Mouse (Mus musculus) liver, embryonic 16.5 days (tissue): ENCODE measurements at regions not wholly inside any gene's neighbourhood (a gene's known extent, or its start where the extent isn't known, plus 50 kb on each side); places are given as distances from the start of the nearest gene placed in this dataset.

ENCODE experiments used
- ATAC-seq: fragments of 200-750 bp; cut with Nextera tagmentation; 2 replicates; pipeline ENCODE4 v1.8.0; 2017; ENCODE audit warnings: low read depth, mild to moderate bottlenecking, moderate number of reproducible peaks, moderate library complexity
- H3K27ac ChIP-seq: fragments of 300-500 bp; sonication (generic); 2 replicates; pipeline ENCODE4 v1.5.1; 2014; ENCODE audit warnings: mild to moderate bottlenecking, low read length
- H3K27me3 ChIP-seq: fragments of 300-500 bp; sonication (generic); 2 replicates; pipeline ENCODE4 v1.6.1; 2014; ENCODE audit warnings: low read depth, low read length, mixed read lengths; ENCODE audit not compliant: control insufficient read depth, insufficient read depth
- H3K36me3 ChIP-seq: fragments of 300-500 bp; sonication (generic); 2 replicates; pipeline ENCODE4 v1.6.1; 2014; ENCODE audit warnings: mild to moderate bottlenecking; ENCODE audit not compliant: control insufficient read depth, insufficient read depth
- H3K4me1 ChIP-seq: fragments of 300-500 bp; sonication (generic); 2 replicates; pipeline ENCODE4 v1.6.1; 2014; ENCODE audit warnings: low read depth, low read length, mixed read lengths; ENCODE audit not compliant: control insufficient read depth
- H3K4me2 ChIP-seq: fragments of 300-500 bp; sonication (generic); 2 replicates; pipeline ENCODE4 v1.6.1; 2014; ENCODE audit warnings: low read depth, low read length, mixed read lengths
- H3K4me3 ChIP-seq: fragments of 300-500 bp; sonication (generic); 2 replicates; pipeline ENCODE4 v1.5.1; 2014; ENCODE audit warnings: low read depth, mild to moderate bottlenecking, low read length
- H3K9ac ChIP-seq: fragments of 300-500 bp; sonication (generic); 2 replicates; pipeline ENCODE4 v1.6.1; 2014; ENCODE audit warnings: low read depth, low read length
- H3K9me3 ChIP-seq: fragments of 300-500 bp; sonication (generic); replicated peaks from 2 replicates; pipeline ENCODE4 v1.6.1; 2016; ENCODE audit warnings: low read length; ENCODE audit not compliant: control insufficient read depth
- WGBS: fragments of 180-500 bp; shearing (Covaris S2); extraction: QIAGEN DNeasy Blood & Tissue Kit; methylation state at CpG from one replicate; pipeline ENCODE4 v1.1.7; 2014; ENCODE audit not compliant: insufficient replicate concordance; 5-methylcytosine and 5-hydroxymethylcytosine counted together

DNA sequence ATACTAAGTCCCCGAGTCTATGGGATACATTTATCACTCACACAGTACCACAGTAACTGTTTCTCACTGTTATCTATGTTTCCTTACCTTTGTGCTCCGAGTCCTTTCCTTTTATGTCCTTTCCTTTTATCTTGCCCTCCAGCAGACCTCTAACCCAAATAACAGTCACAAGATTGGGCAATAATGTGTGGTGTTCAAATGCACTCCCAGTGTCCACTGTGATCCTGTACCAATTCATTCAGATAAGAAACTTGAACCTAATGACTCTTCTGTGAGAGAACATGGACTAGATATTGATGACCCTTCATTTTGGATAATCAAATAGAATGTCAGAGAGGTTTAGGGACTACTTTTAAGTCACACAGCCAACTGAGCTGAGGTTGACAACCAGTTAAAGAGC, 541.2 kb downstream of the Ebf1 start:
- no peaks in the 10 kb centered on the region for H3K36me3 ChIP-seq
- no peak overlapping the region for H3K4me2 ChIP-seq
- no peak overlapping the region for H3K9ac ChIP-seq
- no peak overlapping the region for H3K27ac ChIP-seq
- no peaks in the 10 kb centered on the region for H3K9me3 ChIP-seq
- ATAC-seq = no peak
- no peaks in the 10 kb centered on the region for H3K27me3 ChIP-seq
- no peaks in the 10 kb centered on the region for H3K4me1 ChIP-seq
- no peak overlapping the region for H3K4me3 ChIP-seq
- WGBS = 16% methylated on average over 2 of the region's 2 CpGs

DNA sequence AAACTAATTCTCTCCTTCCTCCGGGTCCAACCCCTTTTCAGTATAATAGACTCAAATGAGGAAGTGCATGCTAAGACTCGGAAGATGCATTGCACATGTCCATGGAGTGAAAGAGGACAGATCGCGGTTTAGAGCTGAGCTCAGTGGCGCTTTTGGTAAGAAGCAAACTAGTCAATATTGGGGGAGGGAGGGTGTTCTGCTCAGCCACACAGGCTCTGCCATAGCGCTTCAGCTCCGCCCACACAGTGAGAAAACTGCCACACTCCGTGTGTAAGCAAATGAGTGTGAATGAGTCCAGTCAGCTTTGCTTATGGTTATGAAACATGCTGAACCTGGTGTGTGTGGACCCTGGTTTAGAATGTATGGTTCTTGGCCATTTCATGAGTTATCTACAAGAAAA, 543.8 kb downstream of the Ebf1 start:
- Histone ChIP-seq H3K9me3 (no peaks in the 10 kb centered on the region), H3K4me3 (no peak overlapping the region), H3K4me2 (no peak overlapping the region), H3K4me1 (no peaks in the 10 kb centered on the region), H3K27ac (no peak overlapping the region), H3K36me3 (no peaks in the 10 kb centered on the region), H3K9ac (no peak overlapping the region), H3K27me3 (no peaks in the 10 kb centered on the region)
- ATAC-seq = no peak
- WGBS = 52% methylated on average over 8 of the region's 8 CpGs

DNA sequence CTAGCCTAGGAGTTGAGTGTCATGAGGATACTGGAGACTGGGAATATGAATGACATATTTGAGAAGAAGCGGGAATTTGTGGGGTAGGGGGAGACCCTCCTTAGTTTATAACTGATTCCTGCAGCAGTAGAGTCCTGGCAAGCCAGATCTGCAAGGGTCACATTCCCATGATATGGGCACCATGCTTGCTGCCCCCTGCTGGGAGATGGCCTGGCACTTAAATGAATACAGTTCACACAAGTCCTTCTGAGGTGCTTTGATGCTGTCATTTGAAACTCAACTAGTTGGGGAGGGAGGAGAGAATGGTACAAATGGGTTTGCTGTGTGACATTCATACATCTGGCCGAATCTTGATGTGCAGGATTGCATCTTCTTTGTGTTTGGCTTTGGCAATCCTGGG, 556.4 kb downstream of the Ebf1 start:
- no peaks in the 10 kb centered on the region for H3K9me3 ChIP-seq
- H3K4me2 ChIP-seq = no peak overlapping the region
- no peaks in the 10 kb centered on the region for H3K36me3 ChIP-seq
- H3K27ac ChIP-seq = no peak overlapping the region
- WGBS = 40% methylated on average over 2 of the region's 2 CpGs
- ATAC-seq = no peak
- no peaks in the 10 kb centered on the region for H3K27me3 ChIP-seq
- no peak overlapping the region for H3K4me3 ChIP-seq
- no peak overlapping the region for H3K9ac ChIP-seq
- no peaks in the 10 kb centered on the region for H3K4me1 ChIP-seq

DNA sequence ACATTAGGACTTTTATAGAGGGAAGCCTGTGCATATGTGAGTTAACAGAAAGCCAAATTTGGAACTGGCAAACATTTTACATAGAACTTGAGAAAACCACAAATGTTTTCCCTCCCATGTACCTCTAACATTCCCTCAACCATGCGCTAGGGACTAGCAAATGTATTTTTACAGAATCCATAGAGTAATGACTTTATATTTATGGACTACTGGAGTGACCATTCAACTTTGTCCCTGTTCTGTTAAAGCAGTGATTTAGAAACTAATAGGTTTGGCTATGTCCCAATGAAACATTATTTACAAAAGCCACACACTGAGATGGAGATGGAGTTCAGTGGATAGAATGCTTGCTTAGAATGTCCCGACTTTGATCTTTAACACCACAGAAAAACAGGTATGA, 557.0 kb downstream of the Ebf1 start:
- no peak overlapping the region for H3K27ac ChIP-seq
- no peak overlapping the region for H3K4me2 ChIP-seq
- no peak overlapping the region for H3K9ac ChIP-seq
- H3K4me3 ChIP-seq = no peak overlapping the region
- H3K36me3 ChIP-seq = no peaks in the 10 kb centered on the region
- H3K27me3 ChIP-seq = no peaks in the 10 kb centered on the region
- 54% methylated on average over 2 of the region's 2 CpGs for WGBS
- H3K4me1 ChIP-seq = no peaks in the 10 kb centered on the region
- no peaks in the 10 kb centered on the region for H3K9me3 ChIP-seq
- no peak for ATAC-seq

DNA sequence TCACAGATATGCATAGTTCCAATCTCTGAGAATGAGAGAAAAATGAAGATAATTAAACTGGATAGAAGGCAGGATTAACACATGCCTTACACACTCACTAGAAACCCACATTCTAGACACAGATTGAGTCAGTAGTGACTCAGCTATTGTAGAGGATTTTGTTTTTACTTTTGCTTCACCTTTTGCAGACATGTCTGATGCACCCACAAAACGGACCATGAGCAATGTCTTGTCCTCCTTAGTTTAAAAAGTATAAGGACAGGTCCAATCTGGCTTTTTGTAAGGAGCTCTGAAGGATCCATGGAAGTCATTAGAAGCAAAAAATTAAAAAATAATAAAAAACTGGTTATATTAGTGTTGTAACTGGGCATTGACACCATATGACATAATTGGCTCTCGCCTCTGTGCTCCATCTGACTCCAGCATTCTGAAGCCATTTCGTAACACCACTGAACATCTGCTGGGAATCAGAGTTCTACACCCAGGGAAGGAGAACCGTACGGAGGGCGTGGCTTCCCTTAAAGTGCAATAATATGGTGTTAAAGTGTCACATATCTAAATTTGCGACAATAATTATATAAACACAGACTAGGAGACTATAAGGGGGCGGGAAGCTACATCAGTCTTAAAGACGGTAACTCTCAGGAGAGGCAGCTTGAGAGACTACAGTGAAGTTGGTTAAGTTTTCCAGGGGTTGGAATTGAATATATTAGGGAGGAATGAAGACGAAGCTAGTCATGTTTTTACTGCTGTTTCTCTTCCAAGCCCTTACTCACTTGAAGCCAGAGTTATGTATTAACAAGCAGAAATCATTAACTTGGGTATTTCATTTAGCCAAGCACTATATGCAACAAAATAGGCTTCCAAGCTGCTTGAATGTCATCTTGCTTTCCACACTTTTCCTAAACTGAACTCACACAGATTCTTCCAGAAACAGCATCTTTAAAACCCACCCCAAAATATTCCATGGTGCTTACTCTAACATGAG, 558.0 kb downstream of the Ebf1 start:
- H3K9me3 ChIP-seq = no peaks in the 10 kb centered on the region
- ATAC-seq = no peak; the same call in 1 of the 2 replicates
- H3K36me3 ChIP-seq = no peaks in the 10 kb centered on the region
- no peak overlapping the region for H3K27ac ChIP-seq
- WGBS = 53% methylated on average over 10 of the region's 10 CpGs
- no peak overlapping the region for H3K4me2 ChIP-seq
- no peaks in the 10 kb centered on the region for H3K4me1 ChIP-seq
- no peak overlapping the region for H3K4me3 ChIP-seq
- no peak overlapping the region for H3K9ac ChIP-seq
- no peaks in the 10 kb centered on the region for H3K27me3 ChIP-seq

DNA sequence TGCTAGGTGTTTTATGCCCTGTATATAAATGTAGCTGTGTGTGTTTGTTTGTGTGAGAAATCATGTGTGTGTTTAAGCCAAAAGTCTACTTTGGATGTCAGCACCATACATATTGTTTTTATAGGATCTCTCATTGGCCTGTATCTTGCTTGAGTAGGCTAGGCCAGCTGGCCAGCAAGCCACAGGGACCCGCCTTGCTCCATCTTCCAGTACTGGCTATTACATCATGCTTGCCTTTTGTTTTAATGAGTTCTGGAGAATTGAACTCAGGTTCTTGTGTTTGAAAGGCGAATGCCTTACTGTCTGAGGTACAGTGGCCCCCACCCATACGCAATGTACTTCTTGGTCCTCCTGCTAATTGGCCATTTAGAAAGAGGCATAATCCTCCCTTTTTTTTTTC, 559.9 kb downstream of the Ebf1 start:
- Histone ChIP-seq H3K4me1 (no peaks in the 10 kb centered on the region), H3K9ac (no peak overlapping the region), H3K36me3 (no peaks in the 10 kb centered on the region), H3K9me3 (no peaks in the 10 kb centered on the region), H3K4me3 (no peak overlapping the region), H3K27me3 (no peaks in the 10 kb centered on the region), H3K4me2 (no peak overlapping the region), H3K27ac (no peak overlapping the region)
- 64% methylated on average over 3 of the region's 3 CpGs for WGBS
- ATAC-seq = no peak

DNA sequence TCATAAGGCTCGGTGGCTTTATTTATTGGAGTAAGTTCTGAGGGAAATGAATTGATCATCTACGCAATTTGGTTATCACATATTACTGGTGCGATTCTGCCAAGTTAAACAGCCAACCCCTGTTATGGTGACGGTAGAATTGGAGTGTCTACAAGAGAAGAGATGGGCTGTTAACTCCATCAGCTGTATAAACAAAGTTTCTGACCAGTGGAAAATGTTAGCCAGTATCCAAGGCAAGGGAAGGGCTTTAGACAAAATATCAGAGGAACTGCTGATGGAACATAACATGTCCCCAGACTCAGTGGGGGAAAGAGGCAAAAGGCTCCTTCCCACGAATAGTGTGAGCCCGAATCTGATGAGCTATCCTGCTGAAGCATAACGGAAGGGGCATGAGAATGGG, 560.9 kb downstream of the Ebf1 start:
- no peak overlapping the region for H3K9ac ChIP-seq
- no peak for ATAC-seq
- no peaks in the 10 kb centered on the region for H3K36me3 ChIP-seq
- H3K27ac ChIP-seq = no peak overlapping the region
- H3K9me3 ChIP-seq = no peaks in the 10 kb centered on the region
- no peaks in the 10 kb centered on the region for H3K27me3 ChIP-seq
- no peak overlapping the region for H3K4me3 ChIP-seq
- no peaks in the 10 kb centered on the region for H3K4me1 ChIP-seq
- WGBS = 66% methylated on average over 7 of the region's 7 CpGs
- no peak overlapping the region for H3K4me2 ChIP-seq

DNA sequence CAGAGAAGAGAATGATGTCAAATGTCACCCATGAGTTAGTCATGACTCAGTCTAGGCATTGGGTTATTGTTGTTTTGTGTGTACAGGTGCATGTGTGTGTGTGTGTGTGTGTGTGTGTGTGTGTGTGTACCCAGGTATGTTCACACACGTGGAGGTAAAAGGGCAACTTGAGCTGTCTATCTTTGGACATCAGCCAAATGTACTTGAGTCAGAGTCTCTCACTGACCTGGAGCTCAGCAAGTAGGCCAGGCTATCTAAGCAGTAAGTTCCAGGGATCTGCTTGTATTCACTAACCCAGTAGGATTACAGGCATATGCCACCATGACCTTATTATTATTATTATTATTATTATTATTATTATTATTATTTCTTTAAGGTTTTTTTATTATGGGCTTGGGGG, 561.9 kb downstream of the Ebf1 start:
- Histone ChIP-seq H3K4me3 (no peak overlapping the region), H3K36me3 (no peaks in the 10 kb centered on the region), H3K9ac (no peak overlapping the region), H3K4me2 (no peak overlapping the region), H3K4me1 (no peaks in the 10 kb centered on the region), H3K27me3 (no peaks in the 10 kb centered on the region), H3K9me3 (no peaks in the 10 kb centered on the region), H3K27ac (no peak overlapping the region)
- ATAC-seq = no peak
- 50% methylated on average over 1 of the region's 1 CpGs for WGBS

DNA sequence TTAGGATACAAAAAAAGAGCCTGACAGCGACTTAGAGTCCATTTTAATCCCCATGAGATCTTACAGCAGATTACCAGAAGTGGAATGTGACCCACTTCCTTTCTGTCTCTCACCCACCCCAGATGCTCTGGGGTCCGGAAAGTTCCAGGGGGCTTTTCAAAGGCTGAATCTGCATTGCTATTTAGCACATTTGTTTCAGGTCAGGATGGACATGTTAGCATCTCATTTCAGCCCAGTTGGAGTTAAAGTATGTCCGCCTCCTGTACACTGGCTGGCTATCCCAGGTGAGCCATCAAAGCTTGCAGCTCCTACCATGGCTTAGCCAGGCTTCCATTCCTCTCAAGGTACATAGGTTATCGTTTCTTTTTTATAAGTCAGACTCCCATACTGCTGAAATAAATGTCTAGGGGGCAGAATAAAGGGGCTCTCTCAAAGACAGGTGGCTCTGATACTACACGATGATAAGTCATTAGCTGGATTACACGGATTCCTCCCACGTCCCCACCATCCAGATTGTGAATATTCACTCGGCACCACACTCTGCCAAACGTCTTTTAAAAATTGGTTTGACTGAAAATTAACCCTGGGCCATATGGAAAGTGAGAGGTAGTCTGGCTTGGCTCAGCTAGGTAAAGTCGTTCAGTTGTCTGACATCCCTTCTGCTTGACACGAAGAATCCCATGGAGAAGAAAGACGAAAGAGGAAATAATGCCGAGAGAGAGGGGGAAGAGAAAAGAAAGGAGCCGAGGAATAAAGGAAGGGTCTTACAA, 573.7 kb downstream of the Ebf1 start:
- H3K4me3 ChIP-seq = no peak overlapping the region
- no peaks in the 10 kb centered on the region for H3K36me3 ChIP-seq
- no peaks in the 10 kb centered on the region for H3K4me1 ChIP-seq
- ATAC-seq = no peak
- H3K27ac ChIP-seq = no peak overlapping the region
- no peak overlapping the region for H3K9ac ChIP-seq
- no peaks in the 10 kb centered on the region for H3K27me3 ChIP-seq
- H3K9me3 ChIP-seq = no peaks in the 10 kb centered on the region
- WGBS = 61% methylated on average over 14 of the region's 14 CpGs
- no peak overlapping the region for H3K4me2 ChIP-seq
